Mouse (Mus musculus): ENCODE measurements around the gene Pik3ap1. TPM values are rescaled to one million over a fixed set of nuclear protein-coding genes. Genes with fewer than 3 reads are reported as not detected.
A peak's percentile ranks its signal among the peaks of the same experiment; 100 is the strongest.

Pik3ap1 gene
- polyA plus RNA-seq, 1 experiment from 2014 or later: 1.3 TPM

DNA sequence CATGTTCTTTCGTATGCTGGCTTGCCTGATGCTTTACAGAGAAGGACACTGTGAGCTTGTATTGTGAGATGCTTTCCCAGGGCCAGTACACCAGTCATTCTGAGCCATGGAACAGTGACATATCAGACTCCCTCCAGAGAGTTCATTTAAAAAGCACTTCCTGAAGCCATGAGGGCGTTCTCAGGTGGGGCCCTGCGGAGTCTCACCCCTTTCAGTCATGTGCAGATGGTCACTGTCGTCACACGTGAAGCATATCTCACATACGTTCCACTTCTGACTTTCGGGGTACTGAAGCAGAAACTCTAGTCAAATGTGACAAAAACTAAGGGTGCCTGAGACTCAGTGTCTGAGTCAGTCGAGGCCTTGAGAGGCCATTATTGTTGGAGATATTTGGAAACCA, 6.0 kb upstream of the Pik3ap1 start:
- WGBS (ENCODE audit: insufficient replicate concordance): 82% methylated on average over 8 of the region's 8 CpGs
- Histone ChIP-seq H3K4me2 (no peak overlapping the region), H3K9ac (ENCODE audit: low read depth, low read length) (no peak overlapping the region), H3K9me3 (replicated peaks; ENCODE audit: control insufficient read depth, low read length) (no peaks in the 10 kb centered on the region; the same call in 1 of the 2 replicates), H3K36me3 (ENCODE audit: control insufficient read depth, insufficient read depth, low read length) (no peaks in the 10 kb centered on the region), H3K4me3 (ENCODE audit: low read depth, low read length) (no peak overlapping the region), H3K27me3 (ENCODE audit: control insufficient read depth, insufficient read depth, low read length) (no peaks in the 10 kb centered on the region), H3K27ac (ENCODE audit: low read depth, low read length) (no peak overlapping the region), H3K4me1 (ENCODE audit: control insufficient read depth, insufficient read depth, low read length) (peaks cover 8% of the 10 kb centered on the region)
- no peak for ATAC-seq (replicated peaks; ENCODE audit: insufficient number of reproducible peaks, low FRiP score, low TSS enrichment)

GRCm38 (mm10) chr19:41389351-41389750, 4.4 kb upstream of the Pik3ap1 start:
- no peak for ATAC-seq (replicated peaks; ENCODE audit: insufficient number of reproducible peaks, low FRiP score, low TSS enrichment)
- no peaks in the 10 kb centered on the region; the same call in 1 of the 2 replicates for H3K9me3 ChIP-seq (replicated peaks; ENCODE audit: control insufficient read depth, low read length)
- peaks cover 8% of the 10 kb centered on the region for H3K4me1 ChIP-seq (ENCODE audit: control insufficient read depth, insufficient read depth, low read length)
- 24% methylated on average over 6 of the region's 6 CpGs for WGBS (ENCODE audit: insufficient replicate concordance)
- no peak overlapping the region for H3K4me3 ChIP-seq (ENCODE audit: low read depth, low read length)
- H3K36me3 ChIP-seq (ENCODE audit: control insufficient read depth, insufficient read depth, low read length): no peaks in the 10 kb centered on the region
- H3K27me3 ChIP-seq (ENCODE audit: control insufficient read depth, insufficient read depth, low read length): no peaks in the 10 kb centered on the region; the same call in 1 of the 2 replicates
- H3K9ac ChIP-seq (ENCODE audit: low read depth, low read length): no peak overlapping the region
- H3K4me2 ChIP-seq: no peak overlapping the region
- H3K27ac ChIP-seq (ENCODE audit: low read depth, low read length): no peak overlapping the region

DNA sequence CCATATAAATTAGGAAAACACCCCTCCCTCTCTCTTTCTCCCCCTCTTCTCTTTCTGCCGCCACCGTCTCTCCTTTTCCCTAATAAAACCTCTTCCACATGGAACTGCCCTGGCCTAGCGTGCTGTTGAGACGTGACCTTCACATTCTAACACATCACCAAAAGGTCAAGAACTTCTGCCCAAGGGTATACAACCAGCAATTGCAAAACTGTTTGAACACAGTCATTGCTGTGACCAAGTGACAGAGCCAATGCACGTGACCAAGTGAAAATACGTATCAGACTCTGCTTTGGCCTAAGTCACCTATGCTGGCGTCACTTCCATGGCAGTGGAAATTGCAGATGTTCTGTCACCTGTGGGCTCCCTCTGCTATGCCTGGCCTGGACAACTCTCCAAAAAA, 3.3 kb upstream of the Pik3ap1 start:
- Histone ChIP-seq H3K4me1 (ENCODE audit: control insufficient read depth, insufficient read depth, low read length) (peaks cover 8% of the 10 kb centered on the region), H3K9me3 (replicated peaks; ENCODE audit: control insufficient read depth, low read length) (no peaks in the 10 kb centered on the region; the same call in 1 of the 2 replicates), H3K36me3 (ENCODE audit: control insufficient read depth, insufficient read depth, low read length) (no peaks in the 10 kb centered on the region), H3K27me3 (ENCODE audit: control insufficient read depth, insufficient read depth, low read length) (no peaks in the 10 kb centered on the region; the same call in 1 of the 2 replicates), H3K9ac (ENCODE audit: low read depth, low read length) (no peak overlapping the region), H3K4me2 (no peak overlapping the region), H3K4me3 (ENCODE audit: low read depth, low read length) (no peak overlapping the region), H3K27ac (ENCODE audit: low read depth, low read length) (no peak overlapping the region)
- ATAC-seq (replicated peaks; ENCODE audit: insufficient number of reproducible peaks, low FRiP score, low TSS enrichment): no peak
- WGBS (ENCODE audit: insufficient replicate concordance): 88% methylated on average over 7 of the region's 7 CpGs

DNA sequence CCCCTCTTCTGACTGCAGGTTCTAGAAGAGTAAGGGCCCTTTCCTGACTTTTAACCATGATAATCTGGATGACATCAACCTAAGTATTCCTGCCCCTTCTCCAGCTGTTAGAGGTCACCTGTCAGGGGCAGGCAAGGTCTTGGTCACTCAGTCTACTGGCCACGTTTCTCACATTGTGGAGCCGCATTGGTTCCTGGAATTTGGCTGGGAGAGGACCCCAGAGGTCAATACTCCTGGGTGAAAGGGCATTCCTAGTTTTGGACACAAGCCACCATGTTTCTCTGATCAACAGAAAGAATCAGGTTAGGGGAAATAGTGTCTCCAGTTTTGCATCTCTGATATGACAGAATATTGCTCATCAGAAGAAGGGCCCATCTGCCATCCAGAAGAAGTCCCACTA, 2.4 kb upstream of the Pik3ap1 start:
- Histone ChIP-seq H3K4me3 (ENCODE audit: low read depth, low read length) (no peak overlapping the region), H3K9me3 (replicated peaks; ENCODE audit: control insufficient read depth, low read length) (no peaks in the 10 kb centered on the region; the same call in 1 of the 2 replicates), H3K4me2 (no peak overlapping the region), H3K9ac (ENCODE audit: low read depth, low read length) (no peak overlapping the region), H3K4me1 (ENCODE audit: control insufficient read depth, insufficient read depth, low read length) (peaks cover 8% of the 10 kb centered on the region), H3K27ac (ENCODE audit: low read depth, low read length) (no peak overlapping the region), H3K36me3 (ENCODE audit: control insufficient read depth, insufficient read depth, low read length) (no peaks in the 10 kb centered on the region), H3K27me3 (ENCODE audit: control insufficient read depth, insufficient read depth, low read length) (no peaks in the 10 kb centered on the region; the same call in 1 of the 2 replicates)
- ATAC-seq (replicated peaks; ENCODE audit: insufficient number of reproducible peaks, low FRiP score, low TSS enrichment): no peak
- 73% methylated on average over 2 of the region's 2 CpGs for WGBS (ENCODE audit: insufficient replicate concordance)

- 11% methylated on average over 12 of the region's 12 CpGs for WGBS (ENCODE audit: insufficient replicate concordance)
- peak overlapping the region; percentile 95 for H3K4me2 ChIP-seq
- no peaks in the 10 kb centered on the region; the same call in 1 of the 2 replicates for H3K27me3 ChIP-seq (ENCODE audit: control insufficient read depth, insufficient read depth, low read length)
- peak overlapping the region; percentile 52 for H3K4me3 ChIP-seq (ENCODE audit: low read depth, low read length)
- peaks cover 8% of the 10 kb centered on the region for H3K4me1 ChIP-seq (ENCODE audit: control insufficient read depth, insufficient read depth, low read length)
- no peak for ATAC-seq (replicated peaks; ENCODE audit: insufficient number of reproducible peaks, low FRiP score, low TSS enrichment)
- H3K36me3 ChIP-seq (ENCODE audit: control insufficient read depth, insufficient read depth, low read length): no peaks in the 10 kb centered on the region
- no peak overlapping the region for H3K27ac ChIP-seq (ENCODE audit: low read depth, low read length)
- H3K9ac ChIP-seq (ENCODE audit: low read depth, low read length): peak overlapping the region; percentile 58; the same call in 1 of the 2 replicates
- no peaks in the 10 kb centered on the region; the same call in 1 of the 2 replicates for H3K9me3 ChIP-seq (replicated peaks; ENCODE audit: control insufficient read depth, low read length)
These were observed 473 bp downstream of the Pik3ap1 start for GRCm38 (mm10) chr19:41384406-41384851.

DNA sequence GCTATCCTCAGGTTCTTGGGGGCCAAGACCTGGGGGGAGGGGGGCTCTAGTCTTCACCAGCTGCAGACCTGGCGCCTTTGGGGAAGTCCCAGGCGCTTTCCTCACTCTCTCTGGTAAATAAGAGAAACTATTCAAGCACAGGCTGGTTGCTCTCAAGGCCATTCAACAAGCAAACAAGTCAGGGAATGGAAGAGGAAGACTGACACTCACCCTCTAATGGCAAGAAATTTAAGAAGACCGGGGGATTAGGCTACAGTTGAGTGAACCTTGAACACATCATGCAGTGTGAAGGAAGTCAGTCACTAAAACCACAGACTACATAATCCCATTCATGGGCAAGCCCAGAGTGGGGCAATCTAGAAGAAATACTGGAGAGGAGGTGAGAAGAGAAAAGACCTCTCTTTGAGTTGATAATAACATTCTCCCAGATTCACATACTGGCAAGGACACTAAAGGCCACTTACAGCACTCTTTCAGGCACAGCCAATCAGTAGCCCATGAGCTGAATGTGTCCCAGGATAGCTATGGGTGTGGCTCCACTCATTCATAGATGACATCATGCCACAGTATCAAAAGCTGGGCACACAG, 2.4 kb downstream of the Pik3ap1 start:
- no peak for ATAC-seq (replicated peaks; ENCODE audit: insufficient number of reproducible peaks, low FRiP score, low TSS enrichment)
- Histone ChIP-seq H3K36me3 (ENCODE audit: control insufficient read depth, insufficient read depth, low read length) (no peaks in the 10 kb centered on the region), H3K27me3 (ENCODE audit: control insufficient read depth, insufficient read depth, low read length) (no peaks in the 10 kb centered on the region; the same call in 1 of the 2 replicates), H3K4me3 (ENCODE audit: low read depth, low read length) (no peak overlapping the region), H3K9me3 (replicated peaks; ENCODE audit: control insufficient read depth, low read length) (no peaks in the 10 kb centered on the region; the same call in 1 of the 2 replicates), H3K9ac (ENCODE audit: low read depth, low read length) (no peak overlapping the region), H3K4me2 (no peak overlapping the region), H3K4me1 (ENCODE audit: control insufficient read depth, insufficient read depth, low read length) (no peaks in the 10 kb centered on the region), H3K27ac (ENCODE audit: low read depth, low read length) (no peak overlapping the region)
- 72% methylated on average over 3 of the region's 3 CpGs for WGBS (ENCODE audit: insufficient replicate concordance)

DNA sequence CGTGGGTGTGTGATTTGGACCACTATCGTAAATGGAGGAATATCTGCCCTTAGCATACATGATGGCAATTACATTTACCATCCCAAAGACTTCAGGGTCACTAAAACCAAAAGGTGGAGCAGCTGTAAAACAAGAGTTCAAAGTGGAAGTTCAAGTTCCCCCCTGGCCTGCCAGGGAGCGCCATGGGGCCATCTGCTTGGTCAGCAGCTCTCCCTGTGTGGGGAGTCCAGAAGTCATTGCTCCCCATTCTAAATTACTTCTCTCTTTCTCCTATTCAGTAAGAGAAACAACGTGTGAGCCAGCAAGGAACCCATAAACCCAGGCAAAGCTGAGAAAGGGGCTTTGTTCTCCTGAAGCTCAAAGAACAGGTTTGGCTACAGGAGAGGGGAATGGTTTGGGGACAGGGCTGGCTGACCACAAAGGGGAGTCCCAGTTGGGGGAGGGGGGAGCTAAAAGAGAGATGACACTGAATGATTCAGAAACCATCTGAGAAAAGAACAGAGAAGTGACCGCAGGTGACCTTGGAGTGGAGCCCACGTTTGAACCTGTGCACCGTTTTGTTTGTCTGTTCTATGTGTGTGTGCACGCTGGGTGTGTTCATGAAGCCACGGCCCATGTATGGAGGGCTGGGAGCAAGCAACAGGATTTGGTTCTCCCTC, 3.2 kb downstream of the Pik3ap1 start:
- no peak for ATAC-seq (replicated peaks; ENCODE audit: insufficient number of reproducible peaks, low FRiP score, low TSS enrichment)
- WGBS (ENCODE audit: insufficient replicate concordance): 68% methylated on average over 9 of the region's 9 CpGs
- H3K36me3 ChIP-seq (ENCODE audit: control insufficient read depth, insufficient read depth, low read length): no peaks in the 10 kb centered on the region
- H3K4me3 ChIP-seq (ENCODE audit: low read depth, low read length): no peak overlapping the region
- H3K9ac ChIP-seq (ENCODE audit: low read depth, low read length): no peak overlapping the region
- H3K27ac ChIP-seq (ENCODE audit: low read depth, low read length): no peak overlapping the region
- no peaks in the 10 kb centered on the region for H3K9me3 ChIP-seq (replicated peaks; ENCODE audit: control insufficient read depth, low read length)
- H3K4me1 ChIP-seq (ENCODE audit: control insufficient read depth, insufficient read depth, low read length): no peaks in the 10 kb centered on the region
- no peak overlapping the region for H3K4me2 ChIP-seq
- H3K27me3 ChIP-seq (ENCODE audit: control insufficient read depth, insufficient read depth, low read length): no peaks in the 10 kb centered on the region; the same call in 1 of the 2 replicates

- H3K4me2 ChIP-seq: no peak overlapping the region
- no peaks in the 10 kb centered on the region; the same call in 1 of the 2 replicates for H3K27me3 ChIP-seq (ENCODE audit: control insufficient read depth, insufficient read depth, low read length)
- H3K36me3 ChIP-seq (ENCODE audit: control insufficient read depth, insufficient read depth, low read length): no peaks in the 10 kb centered on the region
- H3K4me3 ChIP-seq (ENCODE audit: low read depth, low read length): no peak overlapping the region
- no peaks in the 10 kb centered on the region for H3K4me1 ChIP-seq (ENCODE audit: control insufficient read depth, insufficient read depth, low read length)
- no peak for ATAC-seq (replicated peaks; ENCODE audit: insufficient number of reproducible peaks, low FRiP score, low TSS enrichment)
- no peaks in the 10 kb centered on the region for H3K9me3 ChIP-seq (replicated peaks; ENCODE audit: control insufficient read depth, low read length)
- 84% methylated on average over 3 of the region's 3 CpGs for WGBS (ENCODE audit: insufficient replicate concordance)
- no peak overlapping the region for H3K27ac ChIP-seq (ENCODE audit: low read depth, low read length)
- no peak overlapping the region for H3K9ac ChIP-seq (ENCODE audit: low read depth, low read length)
These were observed 5.7 kb downstream of the Pik3ap1 start for GRCm38 (mm10) chr19:41379195-41379594.

Measured in heart, embryonic 11.5 days (tissue).